Comparison of ENCODE assay signal across 10 mouse cellular contexts in genomic region chr11:95770720-95771364, GRCm38 (mm10). TPM values are rescaled to one million over a fixed set of nuclear protein-coding genes. Genes with fewer than 3 reads are reported as not detected.
DNase-seq lines count a peak whose midpoint lies in the region; ATAC-seq and TF ChIP-seq lines count a peak whose summit lies in the region.
"Had no signal": no experiment of that assay in that cellular context is flagged by ENCODE, and none has a peak within 500 bp of the region (broad histone marks: within the 10 kb centered on the region; RNA-seq: fewer than 3 reads in every experiment).

No protein-coding gene starts in this region.

- no peak overlapping the region for H3K4me2 ChIP-seq in liver, embryonic 14.5 days (ENCODE audit: low read depth)
- H3K4me2 ChIP-seq: heart, embryonic 15.5 days had no signal

- no peak for DNase-seq in heart, adult 2 months
- DNase-seq in heart, embryonic 10.5 days (ENCODE audit: low spot score), result no peak
- DNase-seq in B cell, adult 2 months, result peak; percentile 15 to 25
- peak; percentile 28 for DNase-seq in embryo, embryonic 10 days (ENCODE audit: low spot score)
- DNase-seq in liver, embryonic 14.5 days (ENCODE audit: low read depth in 3 of 3, low spot score in 3 of 3), result peak in 1 of 3 experiments; percentile 18
- DNase-seq in thymus, postnatal 25 days, result peak; percentile 17
- DNase-seq in gastrocnemius, postnatal 4 days (ENCODE audit: low spot score in 2 of 2), result no peak
- DNase-seq in midbrain, embryonic 10.5 days (ENCODE audit: low spot score), result no peak

- no peak for TF ChIP-seq POLR2A in heart, adult 2 months (IDR thresholded peaks at IDR 0.05; ENCODE audit: insufficient read depth, low read depth, low read length)

- TF ChIP-seq EP300 in heart, adult 2 months (IDR thresholded peaks at IDR 0.05; ENCODE audit: insufficient read depth, low read depth, low read length), result no peak
- no peak for TF ChIP-seq EP300 in liver, embryonic 14.5 days (IDR thresholded peaks at IDR 0.05; ENCODE audit: low read depth)

- no peak for ATAC-seq in liver, embryonic 14.5 days (ENCODE audit: insufficient read depth)

- TF ChIP-seq CTCF in heart, adult 2 months (IDR thresholded peaks at IDR 0.05), result peak; percentile 76
- TF ChIP-seq CTCF in liver, embryonic 14.5 days (IDR thresholded peaks at IDR 0.05; ENCODE audit: low read depth), result peak; percentile 59

- no peaks in the 10 kb centered on the region for H3K9me3 ChIP-seq in heart, embryonic 10.5 days
- H3K9me3 ChIP-seq in liver, embryonic 14.5 days (ENCODE audit: control insufficient read depth, low read length), result no peaks in the 10 kb centered on the region
- H3K9me3 ChIP-seq in midbrain, embryonic 10.5 days (replicated peaks), result no peaks in the 10 kb centered on the region
- H3K9me3 ChIP-seq: heart, embryonic 15.5 days; megakaryocyte, embryonic 14.5 days had no signal

- intact Hi-C loops in heart, adult 2 months (cut with DNase I), result loop anchor here (2.0 kb wide), 2 partner anchors 58 to 82 kb away; no protein-coding TSS in a partner anchor

- H3K36me3 ChIP-seq in heart, adult 2 months (ENCODE audit: control insufficient read depth, insufficient read depth, low read length), result peaks cover 4% of the 10 kb centered on the region
- peaks cover 23% of the 10 kb centered on the region; the same call in 1 of the 2 replicates for H3K36me3 ChIP-seq in heart, embryonic 10.5 days
- H3K36me3 ChIP-seq in liver, embryonic 14.5 days (replicated peaks; ENCODE audit: control insufficient read depth, insufficient read depth, low read depth), result peaks cover 2% of the 10 kb centered on the region; the same call in 1 of the 2 replicates
- H3K36me3 ChIP-seq in midbrain, embryonic 10.5 days, result peaks cover 15% of the 10 kb centered on the region

- peaks cover 22% of the 10 kb centered on the region for H3K4me1 ChIP-seq in heart, adult 2 months (ENCODE audit: control insufficient read depth, insufficient read depth, low read length)
- H3K4me1 ChIP-seq in heart, embryonic 10.5 days, result peaks cover 10% of the 10 kb centered on the region
- 0 out of 4 replicates have a peak, but pooled peaks cover 0 to 6% of the 10 kb centered on the region in 2 experiments for H3K4me1 ChIP-seq in liver, embryonic 14.5 days (replicated peaks; ENCODE audit: control insufficient read depth in 2 of 2, insufficient read depth in 2 of 2, low read length in 1 of 2)
- no peaks in the 10 kb centered on the region for H3K4me1 ChIP-seq in midbrain, embryonic 10.5 days

- 43% methylated on average over 9 of the region's 9 CpGs for WGBS in heart, adult 2 months
- 68% methylated on average over 9 of the region's 9 CpGs for WGBS in heart, embryonic 10.5 days
- 67% methylated on average over 9 of the region's 9 CpGs for WGBS in liver, embryonic 14.5 days (ENCODE audit: insufficient replicate concordance)
- 68% methylated on average over 9 of the region's 9 CpGs for WGBS in midbrain, embryonic 10.5 days

- H3K79me2 ChIP-seq in heart, adult 2 months (replicated peaks; ENCODE audit: control insufficient read depth, insufficient read depth, low read length), result no peaks in the 10 kb centered on the region

- no peak overlapping the region for H3K4me3 ChIP-seq in heart, adult 2 months
- H3K4me3 ChIP-seq in heart, embryonic 10.5 days, result no peak overlapping the region
- no peak overlapping the region for H3K4me3 ChIP-seq in liver, embryonic 14.5 days (ENCODE audit: insufficient read depth in 1 of 2, low read depth in 2 of 2, low read length in 2 of 2)
- no peak overlapping the region for H3K4me3 ChIP-seq in midbrain, embryonic 10.5 days
- H3K4me3 ChIP-seq: heart, embryonic 15.5 days; megakaryocyte, embryonic 14.5 days had no signal

- H3K27ac ChIP-seq in heart, adult 2 months, result peak overlapping the region; percentile 74
- H3K27ac ChIP-seq in heart, embryonic 10.5 days, result no peak overlapping the region
- no peak overlapping the region for H3K27ac ChIP-seq in liver, embryonic 14.5 days
- no peak overlapping the region for H3K27ac ChIP-seq in midbrain, embryonic 10.5 days (replicated peaks)
- H3K27ac ChIP-seq: heart, embryonic 15.5 days had no signal

- no peaks in the 10 kb centered on the region for H3K27me3 ChIP-seq in heart, adult 2 months (ENCODE audit: control insufficient read depth, insufficient read depth, low read length)
- H3K27me3 ChIP-seq in heart, embryonic 10.5 days (ENCODE audit: insufficient read depth, poor library complexity, severe bottlenecking), result no peaks in the 10 kb centered on the region
- H3K27me3 ChIP-seq in liver, embryonic 14.5 days (ENCODE audit: control insufficient read depth, insufficient read depth, low read length), result no peaks in the 10 kb centered on the region
- no peaks in the 10 kb centered on the region for H3K27me3 ChIP-seq in midbrain, embryonic 10.5 days (ENCODE audit: low read depth, poor library complexity, severe bottlenecking)
- H3K27me3 ChIP-seq: heart, embryonic 15.5 days had no signal

- no peak overlapping the region for H3K9ac ChIP-seq in heart, adult 2 months (ENCODE audit: low read depth, low read length)
- no peak overlapping the region for H3K9ac ChIP-seq in liver, embryonic 14.5 days (replicated peaks)
- H3K9ac ChIP-seq: heart, embryonic 15.5 days had no signal

RNA-seq across cellular contexts. Expression of gene B130006D01Rik, which starts 47.5 kb away (rescaled TPM):
- total RNA-seq in heart, adult 2 months (2021), result under 1 TPM; 0.26 to 0.30 TPM
- polyA plus RNA-seq in heart, adult 2 months (2012; rRNA removed), result 0.06 and 0.15 TPM in 2 replicates
- 0.97 and 1.9 TPM in 2 replicates for polyA plus RNA-seq in heart, embryonic 10.5 days (2016; fragmentation: Nextera tagmentation; extraction: Ambion mirVana)
- 0.09 and 0.11 TPM in 2 replicates for polyA plus RNA-seq in liver, embryonic 14.5 days (2012; rRNA removed)
- polyA plus RNA-seq in liver, embryonic 14.5 days (2014; fragmentation: Nextera tagmentation; extraction: Ambion mirVana), result 0.25 and 0.27 TPM in 2 replicates
- total RNA-seq in gastrocnemius, postnatal 4 days (2021), result 1 to 10 TPM in 1 of 2 experiments, under 1 TPM in 1; 0.83 to 1.1 TPM
- 0.93 and 1.4 TPM in 2 replicates for polyA plus RNA-seq in midbrain, embryonic 10.5 days (2016; fragmentation: Nextera tagmentation; extraction: Ambion mirVana)

RNA-seq across cellular contexts. Expression of gene Phospho1, which starts 53.5 kb away (rescaled TPM):
- 100 to 1,000 TPM; 181 to 206 TPM for total RNA-seq in heart, adult 2 months (2021)
- polyA plus RNA-seq in heart, adult 2 months (2012; rRNA removed), result 193 and 244 TPM in 2 replicates
- polyA plus RNA-seq in heart, embryonic 10.5 days (2016; fragmentation: Nextera tagmentation; extraction: Ambion mirVana), result 0.31 and 0.42 TPM in 2 replicates
- 21.4 and 22.0 TPM in 2 replicates for polyA plus RNA-seq in liver, embryonic 14.5 days (2012; rRNA removed)
- 5.7 and 6.6 TPM in 2 replicates for polyA plus RNA-seq in liver, embryonic 14.5 days (2014; fragmentation: Nextera tagmentation; extraction: Ambion mirVana)
- total RNA-seq in gastrocnemius, postnatal 4 days (2021), result 10 to 100 TPM; 82.5 to 91.1 TPM
- 0.30 TPM in 1 of 2 replicates, not detected in the other for polyA plus RNA-seq in midbrain, embryonic 10.5 days (2016; fragmentation: Nextera tagmentation; extraction: Ambion mirVana)

RNA-seq across cellular contexts. Expression of gene Zfp652, which starts 58.4 kb away (rescaled TPM):
- total RNA-seq in heart, adult 2 months (2021), result 10 to 100 TPM; 47.6 to 54.4 TPM
- 16.1 and 22.3 TPM in 2 replicates for polyA plus RNA-seq in heart, adult 2 months (2012; rRNA removed)
- polyA plus RNA-seq in heart, embryonic 10.5 days (2016; fragmentation: Nextera tagmentation; extraction: Ambion mirVana), result 11.7 and 14.2 TPM in 2 replicates
- 5.3 and 5.4 TPM in 2 replicates for polyA plus RNA-seq in liver, embryonic 14.5 days (2012; rRNA removed)
- polyA plus RNA-seq in liver, embryonic 14.5 days (2014; fragmentation: Nextera tagmentation; extraction: Ambion mirVana), result 3.2 and 3.7 TPM in 2 replicates
- 10 to 100 TPM; 49.2 to 53.4 TPM for total RNA-seq in gastrocnemius, postnatal 4 days (2021)
- polyA plus RNA-seq in midbrain, embryonic 10.5 days (2016; fragmentation: Nextera tagmentation; extraction: Ambion mirVana), result 13.7 and 17.8 TPM in 2 replicates

Comparison
In these comparisons a context has a peak if more than half of its experiments do, and no peak if none do; other contexts are left out.
1. DNase-seq: peak in B cell, adult 2 months (2 of 2), embryo, embryonic 10 days (single experiment) and thymus, postnatal 25 days (single experiment); none in heart, adult 2 months (0 of 2), heart, embryonic 10.5 days (single experiment), gastrocnemius, postnatal 4 days (0 of 2) and midbrain, embryonic 10.5 days (single experiment).